Mouse (Mus musculus) bone marrow macrophage, adult 2 months (primary cell): ENCODE data around the gene Ces4a. TPM values are rescaled to one million over a fixed set of nuclear protein-coding genes. Genes with fewer than 3 reads are reported as not detected.

ENCODE experiments used
- H3K27ac ChIP-seq: 2 replicates; pipeline ENCODE4 v1.5.1; 2012; ENCODE audit warnings: low read depth, low read length; ENCODE audit not compliant: insufficient read depth
- H3K4me1 ChIP-seq: 2 replicates; pipeline ENCODE4 v1.6.1; 2012; ENCODE audit warnings: low read length; ENCODE audit not compliant: control insufficient read depth, insufficient read depth
- H3K4me3 ChIP-seq: 2 replicates; pipeline ENCODE4 v1.5.1; 2012; ENCODE audit warnings: mild to moderate bottlenecking, low read length, moderate library complexity; ENCODE audit not compliant: insufficient read depth
- CTCF ChIP-seq: IDR thresholded peaks from 2 replicates; pipeline ENCODE4 v1.5.1; 2012; ENCODE audit warnings: low read depth, mild to moderate bottlenecking, low read length, moderate library complexity
- POLR2A ChIP-seq: IDR thresholded peaks from 2 replicates; pipeline ENCODE4 v1.6.1; 2012; ENCODE audit warnings: mild to moderate bottlenecking, low read depth, low read length, borderline replicate concordance
- polyA plus RNA-seq: library from polyadenylated mRNA; stranded (reverse); fragments of >200 nt; gene quantifications from 2 replicates; pipeline ENCODE4 v1.2.4, GENCODE M21; 2012; ENCODE audit not compliant: missing spikeins, insufficient read depth, insufficient read length

The Ces4a gene
- polyA plus RNA-seq, 1 experiment, result not detected

DNA sequence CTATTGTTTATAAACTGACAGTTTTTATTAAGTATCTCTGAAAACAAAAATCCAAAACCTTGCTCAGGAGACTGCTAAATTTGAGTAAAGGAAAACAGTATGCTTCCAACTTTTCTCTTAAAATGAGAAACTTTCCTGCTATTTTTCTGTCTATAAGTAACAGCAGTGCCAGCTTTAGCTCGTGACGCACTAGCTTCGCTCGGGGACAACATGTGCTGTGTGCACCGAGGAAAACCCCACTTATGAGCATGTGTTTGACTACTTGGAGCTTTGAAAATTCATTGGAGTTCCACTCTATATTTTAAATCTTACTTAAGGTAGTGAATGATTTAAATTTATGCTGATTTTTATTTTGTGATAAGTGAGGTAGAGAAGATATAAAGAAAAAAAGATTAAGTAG lies 60.6 kb downstream of the Ces4a start:
- no peak for TF ChIP-seq CTCF
- TF ChIP-seq POLR2A, result no peak
- H3K4me3 ChIP-seq, result no peak overlapping the region
- H3K27ac ChIP-seq, result no peak overlapping the region
- H3K4me1 ChIP-seq, result 0 out of 2 replicates have a peak, but pooled peaks cover 6% of the 10 kb centered on the region

Other genes starting within 250 kb of the Ces4a start
- gene Ces2e, start 205.5 kb upstream of the Ces4a start, polyA plus RNA-seq, result not detected in 2 replicates
- gene Ces2f, start 184.4 kb upstream of the Ces4a start, polyA plus RNA-seq, result not detected in 2 replicates
- gene Ces2g, start 170.1 kb upstream of the Ces4a start, polyA plus RNA-seq, result not detected in 2 replicates
- gene Ces2h, start 130.9 kb upstream of the Ces4a start, polyA plus RNA-seq, result not detected in 2 replicates
- gene Ces3a, start 83.2 kb upstream of the Ces4a start, polyA plus RNA-seq, result not detected in 2 replicates
- gene Ces3b, start 48.0 kb upstream of the Ces4a start, polyA plus RNA-seq, result not detected in 2 replicates
- gene Cbfb, start 38.9 kb downstream of the Ces4a start, polyA plus RNA-seq, result 124 and 130 TPM in 2 replicates
- 24.5 and 27.8 TPM in 2 replicates for gene D230025D16Rik, start 93.3 kb downstream of the Ces4a start, polyA plus RNA-seq
- gene B3gnt9, start 123.4 kb downstream of the Ces4a start, polyA plus RNA-seq, result 1.1 and 1.6 TPM in 2 replicates
- 23.6 and 26.2 TPM in 2 replicates for gene Tradd, start 132.8 kb downstream of the Ces4a start, polyA plus RNA-seq
- gene Fbxl8, start 132.8 kb downstream of the Ces4a start, polyA plus RNA-seq, result 6.5 and 6.8 TPM in 2 replicates
- gene Hsf4, start 138.0 kb downstream of the Ces4a start, polyA plus RNA-seq, result 4.7 and 5.0 TPM in 2 replicates
- 0.23 TPM in 1 of 2 replicates, not detected in the other for gene Nol3, start 144.3 kb downstream of the Ces4a start, polyA plus RNA-seq
- gene 4931428F04Rik, start 158.1 kb downstream of the Ces4a start, polyA plus RNA-seq, result 0.67 and 1.3 TPM in 2 replicates
- gene Exoc3l, start 164.3 kb downstream of the Ces4a start, polyA plus RNA-seq, result 0.95 and 1.1 TPM in 2 replicates
- gene E2f4, start 165.9 kb downstream of the Ces4a start, polyA plus RNA-seq, result 40.6 and 47.6 TPM in 2 replicates
- 1.5 and 2.6 TPM in 2 replicates for gene Elmo3, start 173.8 kb downstream of the Ces4a start, polyA plus RNA-seq
- gene Lrrc29, start 194.5 kb downstream of the Ces4a start, polyA plus RNA-seq, result 3.1 and 3.2 TPM in 2 replicates
- gene Tmem208, start 194.6 kb downstream of the Ces4a start, polyA plus RNA-seq, result 51.2 and 56.6 TPM in 2 replicates
- 16.5 and 18.0 TPM in 2 replicates for gene Fhod1, start 216.2 kb downstream of the Ces4a start, polyA plus RNA-seq
- 4.9 and 5.0 TPM in 2 replicates for gene Slc9a5, start 217.0 kb downstream of the Ces4a start, polyA plus RNA-seq
- 0.24 TPM in 1 of 2 replicates, not detected in the other for gene Plekhg4, start 241.5 kb downstream of the Ces4a start, polyA plus RNA-seq